Mouse (Mus musculus) left cerebral cortex, postnatal 4 days (tissue): ENCODE measurements around the gene Chrng. TPM values are rescaled to one million over a fixed set of nuclear protein-coding genes. Genes with fewer than 3 reads are reported as not detected.

Experiments used
- DNase-seq: peaks from one replicate; pipeline ENCODE4 v3.0.0-alpha.2; 2022
- intact Hi-C: fragments of 180-260 bp; cut with DNase I; formaldehyde crosslinking; loops from one replicate; pipeline ENCODE4 v1.15.1; 2025
- total RNA-seq, 2 experiments: library from RNA; stranded (reverse); gene quantifications; 2 replicates each; pipeline ENCODE4 v1.2.3; 2021

Chrng gene
- total RNA-seq, 2 experiments from 2014 or later, result not detected

GRCm38 (mm10) chr1:87197296-87197695 is 7.2 kb upstream of the Chrng start:
- DNase-seq, result peak; percentile 43
- intact Hi-C loops, result no loop called here

- no peak for DNase-seq
- intact Hi-C loops, result no loop called here
These were observed 6.1 kb upstream of the Chrng start for GRCm38 (mm10) chr1:87198119-87199065.

- DNase-seq, result no peak
- intact Hi-C loops, result no loop called here
These were observed 3.6 kb upstream of the Chrng start for GRCm38 (mm10) chr1:87200811-87201210.

- no peak for DNase-seq
- intact Hi-C loops, result no loop called here
These were observed 2.6 kb upstream of the Chrng start for GRCm38 (mm10) chr1:87201848-87202247.

GRCm38 (mm10) chr1:87203779-87204178 is 678 bp upstream of the Chrng start:
- intact Hi-C loops, result no loop called here
- DNase-seq, result no peak

- intact Hi-C loops, result no loop called here
- no peak for DNase-seq
These were observed 581 bp downstream of the Chrng start for GRCm38 (mm10) chr1:87205038-87205437.

GRCm38 (mm10) chr1:87205502-87205901 is 1.0 kb downstream of the Chrng start:
- intact Hi-C loops, result no loop called here
- no peak for DNase-seq

- intact Hi-C loops, result no loop called here
- DNase-seq, result no peak
These were observed 1.9 kb downstream of the Chrng start for GRCm38 (mm10) chr1:87206339-87206738.

GRCm38 (mm10) chr1:87211431-87211830 is 7.0 kb downstream of the Chrng start:
- no peak for DNase-seq
- intact Hi-C loops, result no loop called here

- peak; percentile 96 for DNase-seq
- intact Hi-C loops, result no loop called here
These were observed 9.6 kb downstream of the Chrng start, which contains the start of gene Eif4e2 for GRCm38 (mm10) chr1:87213735-87214704. Gene Eif4e2, plus strand, starts transcription at chr1:87213914.

- no peak for DNase-seq
- intact Hi-C loops, result no loop called here
These were observed 10.3 kb downstream of the Chrng start for GRCm38 (mm10) chr1:87214748-87215147.

GRCm38 (mm10) chr1:87217938-87218337 is 13.5 kb downstream of the Chrng start:
- DNase-seq, result no peak
- intact Hi-C loops, result no loop called here

- intact Hi-C loops, result no loop called here
These were observed 21.3 kb downstream of the Chrng start for GRCm38 (mm10) chr1:87225739-87226138.

GRCm38 (mm10) chr1:87226409-87227159 is 22.1 kb downstream of the Chrng start:
- intact Hi-C loops, result no loop called here
- no peak for DNase-seq

More at GRCm38 (mm10) chr1:87225739-87226138, 21.3 kb downstream of the Chrng start:
- no peak for DNase-seq

GRCm38 (mm10) chr1:87227160-87227550 is 22.7 kb downstream of the Chrng start:
- intact Hi-C loops, result no loop called here
- DNase-seq, result peak; percentile 63

- intact Hi-C loops, result loop anchor here (5.0 kb wide), 1 partner anchor 547 kb away; no protein-coding TSS in a partner anchor
- no peak for DNase-seq
These were observed 26.1 kb downstream of the Chrng start for GRCm38 (mm10) chr1:87230606-87231005.

- intact Hi-C loops, result loop anchor here (5.0 kb wide), 1 partner anchor 545 kb away; no protein-coding TSS in a partner anchor
- no peak for DNase-seq
These were observed 27.7 kb downstream of the Chrng start for GRCm38 (mm10) chr1:87232197-87232596.

- DNase-seq, result no peak
- intact Hi-C loops, result no loop called here
These were observed 34.6 kb downstream of the Chrng start for GRCm38 (mm10) chr1:87239056-87239455.

- intact Hi-C loops, result loop anchor here (10.0 kb wide), 1 partner anchor 172 kb away; no protein-coding TSS in a partner anchor
- DNase-seq, result no peak
These were observed 38.6 kb downstream of the Chrng start for GRCm38 (mm10) chr1:87243021-87243420.

- intact Hi-C loops, result loop anchor here (5.0 to 10.0 kb wide), 2 partner anchors 47 to 169 kb away; no protein-coding TSS in a partner anchor
These were observed 41.0 kb downstream of the Chrng start for GRCm38 (mm10) chr1:87245430-87245829.

More at GRCm38 (mm10) chr1:87245430-87245829, 41.0 kb downstream of the Chrng start:
- no peak for DNase-seq
